Mouse (Mus musculus) limb, embryonic 11.5 days (tissue): ENCODE measurements around the gene Tmem44. TPM values are rescaled to one million over a fixed set of nuclear protein-coding genes. Genes with fewer than 3 reads are reported as not detected.

Source experiments
- ATAC-seq: fragments of 200-750 bp; cut with Nextera tagmentation; 2 replicates; pipeline ENCODE4 v1.8.0; 2017; ENCODE audit warnings: low read depth; ENCODE audit not compliant: insufficient number of reproducible peaks, low FRiP score, low TSS enrichment
- DNase-seq: peaks from one replicate; pipeline ENCODE4 v3.0.0-alpha.2; 2015; ENCODE audit warnings: low spot score
- H3K27ac ChIP-seq: fragments of 300-500 bp; sonication (generic); replicated peaks from 2 replicates; pipeline ENCODE4 v1.5.1; 2014; ENCODE audit warnings: low read depth, mild to moderate bottlenecking, low read length
- H3K27me3 ChIP-seq: fragments of 300-500 bp; sonication (generic); 2 replicates; pipeline ENCODE4 v1.6.1; 2014; ENCODE audit warnings: mild to moderate bottlenecking, low read length, mixed read lengths; ENCODE audit not compliant: control insufficient read depth, insufficient read depth
- H3K36me3 ChIP-seq: fragments of 300-500 bp; sonication (generic); 2 replicates; pipeline ENCODE4 v1.6.1; 2014; ENCODE audit warnings: mild to moderate bottlenecking, low read length, moderate library complexity, mixed read lengths; ENCODE audit not compliant: control insufficient read depth, insufficient read depth
- H3K4me1 ChIP-seq: fragments of 300-500 bp; sonication (generic); 2 replicates; pipeline ENCODE4 v1.6.1; 2014; ENCODE audit warnings: low read length, mixed read lengths; ENCODE audit not compliant: control insufficient read depth, insufficient read depth
- H3K4me2 ChIP-seq: fragments of 300-500 bp; sonication (generic); 2 replicates; pipeline ENCODE4 v1.6.1; 2014; ENCODE audit warnings: low read depth, mild to moderate bottlenecking, moderate library complexity; ENCODE audit not compliant: severe bottlenecking
- H3K4me3 ChIP-seq: fragments of 300-500 bp; sonication (generic); 2 replicates; pipeline ENCODE4 v1.5.1; 2014; ENCODE audit warnings: low read depth, low read length
- H3K9ac ChIP-seq: fragments of 300-500 bp; sonication (generic); 2 replicates; pipeline ENCODE4 v1.6.1; 2014; ENCODE audit warnings: mild to moderate bottlenecking, low read length
- H3K9me3 ChIP-seq: fragments of 300-500 bp; sonication (generic); 2 replicates; pipeline ENCODE4 v1.6.1; 2016; ENCODE audit warnings: low read length; ENCODE audit not compliant: control insufficient read depth
- WGBS: fragments of 180-500 bp; shearing (Covaris S2); extraction: QIAGEN DNeasy Blood & Tissue Kit; methylation state at CpG from one replicate; pipeline ENCODE4 v1.1.7; 2014; 5-methylcytosine and 5-hydroxymethylcytosine counted together
- polyA plus RNA-seq: library from polyadenylated mRNA; unstranded; fragments of >200 nt; fragmentation: Nextera tagmentation; extraction: Ambion mirVana; gene quantifications from 2 replicates; pipeline ENCODE4 v1.2.1, GENCODE M21; 2014

The Tmem44 gene
- polyA plus RNA-seq, 1 experiment from 2014 or later: 20.9 TPM

- Histone ChIP-seq H3K9ac (no peak overlapping the region), H3K4me3 (no peak overlapping the region), H3K27me3 (no peaks in the 10 kb centered on the region), H3K27ac (no peak overlapping the region), H3K4me1 (no peaks in the 10 kb centered on the region), H3K4me2 (no peak overlapping the region), H3K36me3 (no peaks in the 10 kb centered on the region), H3K9me3 (no peaks in the 10 kb centered on the region)
- peak; percentile 73 for DNase-seq
- ATAC-seq: no peak
- WGBS: 26% methylated on average over 20 of the region's 20 CpGs
These were observed 18.8 kb downstream of the Tmem44 start for GRCm38 (mm10) chr16:30531761-30532406.

GRCm38 (mm10) chr16:30530815-30531214 is 19.8 kb downstream of the Tmem44 start:
- DNase-seq (no peak), ATAC-seq (no peak)
- Histone ChIP-seq H3K4me1 (no peaks in the 10 kb centered on the region), H3K27me3 (no peaks in the 10 kb centered on the region), H3K36me3 (no peaks in the 10 kb centered on the region), H3K9me3 (no peaks in the 10 kb centered on the region), H3K27ac (no peak overlapping the region), H3K4me2 (no peak overlapping the region), H3K9ac (no peak overlapping the region), H3K4me3 (no peak overlapping the region)
- 42% methylated on average over 4 of the region's 4 CpGs for WGBS

- Histone ChIP-seq H3K4me3 (no peak overlapping the region), H3K27me3 (no peaks in the 10 kb centered on the region), H3K36me3 (no peaks in the 10 kb centered on the region), H3K4me2 (no peak overlapping the region), H3K27ac (no peak overlapping the region), H3K4me1 (no peaks in the 10 kb centered on the region), H3K9ac (no peak overlapping the region), H3K9me3 (no peaks in the 10 kb centered on the region)
- DNase-seq: no peak
- no peak for ATAC-seq
- 80% methylated on average over 8 of the region's 8 CpGs for WGBS
These were observed 22.3 kb downstream of the Tmem44 start for GRCm38 (mm10) chr16:30528386-30528785.

- H3K27ac ChIP-seq: no peak overlapping the region
- WGBS: 64% methylated on average over 2 of the region's 2 CpGs
- ATAC-seq (no peak), DNase-seq (no peak)
- no peaks in the 10 kb centered on the region for H3K9me3 ChIP-seq
- H3K27me3 ChIP-seq: no peaks in the 10 kb centered on the region
- no peak overlapping the region for H3K4me3 ChIP-seq
- no peaks in the 10 kb centered on the region for H3K36me3 ChIP-seq
- no peaks in the 10 kb centered on the region for H3K4me1 ChIP-seq
- H3K4me2 ChIP-seq: no peak overlapping the region
- no peak overlapping the region for H3K9ac ChIP-seq
These were observed 22.8 kb downstream of the Tmem44 start for GRCm38 (mm10) chr16:30527889-30528288.

- no peaks in the 10 kb centered on the region for H3K4me1 ChIP-seq
- H3K9ac ChIP-seq: no peak overlapping the region
- no peak for ATAC-seq
These were observed 24.9 kb downstream of the Tmem44 start for GRCm38 (mm10) chr16:30525756-30526155.

GRCm38 (mm10) chr16:30524481-30524880 is 26.2 kb downstream of the Tmem44 start:
- no peak overlapping the region for H3K4me3 ChIP-seq
- no peak overlapping the region for H3K4me2 ChIP-seq
- no peaks in the 10 kb centered on the region for H3K4me1 ChIP-seq
- WGBS: 94% methylated on average over 6 of the region's 6 CpGs
- no peak overlapping the region for H3K9ac ChIP-seq
- no peaks in the 10 kb centered on the region for H3K9me3 ChIP-seq
- no peak for ATAC-seq
- no peaks in the 10 kb centered on the region for H3K27me3 ChIP-seq
- H3K27ac ChIP-seq: no peak overlapping the region
- DNase-seq: no peak
- H3K36me3 ChIP-seq: no peaks in the 10 kb centered on the region

More at GRCm38 (mm10) chr16:30525756-30526155, 24.9 kb downstream of the Tmem44 start:
- no peaks in the 10 kb centered on the region for H3K9me3 ChIP-seq
- 86% methylated on average over 14 of the region's 14 CpGs for WGBS
- DNase-seq: no peak
- H3K4me3 ChIP-seq: no peak overlapping the region
- H3K4me2 ChIP-seq: no peak overlapping the region
- no peaks in the 10 kb centered on the region for H3K27me3 ChIP-seq
- H3K27ac ChIP-seq: no peak overlapping the region
- no peaks in the 10 kb centered on the region for H3K36me3 ChIP-seq

- no peak for ATAC-seq
- no peaks in the 10 kb centered on the region for H3K36me3 ChIP-seq
- no peak overlapping the region for H3K4me3 ChIP-seq
- H3K9ac ChIP-seq: no peak overlapping the region
- no peaks in the 10 kb centered on the region for H3K27me3 ChIP-seq
- WGBS: 60% methylated on average over 10 of the region's 10 CpGs
- DNase-seq: no peak
- no peaks in the 10 kb centered on the region for H3K9me3 ChIP-seq
- no peaks in the 10 kb centered on the region for H3K4me1 ChIP-seq
- no peak overlapping the region for H3K4me2 ChIP-seq
- H3K27ac ChIP-seq: no peak overlapping the region
These were observed 28.2 kb downstream of the Tmem44 start for GRCm38 (mm10) chr16:30522253-30522940.

- Histone ChIP-seq H3K4me1 (no peaks in the 10 kb centered on the region), H3K9me3 (no peaks in the 10 kb centered on the region), H3K27ac (no peak overlapping the region), H3K4me3 (no peak overlapping the region), H3K27me3 (no peaks in the 10 kb centered on the region), H3K36me3 (no peaks in the 10 kb centered on the region), H3K9ac (no peak overlapping the region), H3K4me2 (no peak overlapping the region)
- WGBS: 65% methylated on average over 3 of the region's 3 CpGs
- ATAC-seq (no peak), DNase-seq (no peak)
These were observed 29.5 kb downstream of the Tmem44 start for GRCm38 (mm10) chr16:30521147-30521546.
